Mouse (Mus musculus): ENCODE data around the gene Ctrl. TPM values are rescaled to one million over a fixed set of nuclear protein-coding genes. Genes with fewer than 3 reads are reported as not detected.

Ctrl gene
- polyA plus RNA-seq (2012; rRNA removed), result 8.4 and 9.0 TPM in 2 replicates

DNA sequence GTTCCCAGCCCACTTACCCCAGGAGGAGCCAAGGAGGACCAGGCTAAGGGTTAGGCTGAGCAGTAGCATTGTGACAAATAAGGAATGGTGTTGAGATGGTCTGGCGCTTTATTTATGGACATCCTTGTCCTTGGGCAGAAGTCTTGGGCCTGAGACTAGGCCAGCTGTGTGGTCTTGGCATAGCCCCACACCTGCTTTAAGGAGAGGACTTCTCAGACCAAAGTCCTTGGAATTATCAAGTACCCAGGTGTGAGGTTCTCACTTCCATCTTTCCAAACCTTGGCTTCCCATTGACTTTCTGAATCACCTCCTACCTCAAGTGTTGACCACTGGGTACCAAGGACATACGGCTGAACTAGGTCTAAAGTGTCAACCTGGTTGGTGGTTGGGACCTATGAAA lies at the start of gene Ctrl:
Gene Ctrl, minus strand, starts transcription at position 101 of the 400 bp plus-strand sequence.

DNA sequence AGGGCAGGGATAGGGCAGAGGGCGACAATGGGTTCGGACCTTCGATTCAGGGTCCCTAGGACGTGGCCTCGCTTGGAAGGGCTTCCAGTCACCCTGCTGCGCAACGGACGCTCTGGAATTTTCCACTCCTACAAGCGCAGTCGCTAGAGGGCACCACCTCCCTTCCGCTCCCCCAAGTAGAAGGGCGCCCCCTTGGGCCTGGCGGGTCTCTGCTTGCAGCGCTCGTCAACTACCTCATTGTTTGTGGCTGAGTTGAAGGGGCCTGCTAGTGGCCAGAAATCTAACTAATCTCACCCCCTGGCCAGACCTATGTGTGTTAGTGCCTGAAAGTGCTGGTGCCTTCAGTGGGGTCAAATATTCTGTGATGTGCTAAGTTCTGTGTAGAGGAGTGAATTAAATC lies 45.7 kb upstream of the Ctrl start, which contains the start of gene Dpep3:
Gene Dpep3, minus strand, starts transcription at position 105 of the 400 bp plus-strand sequence.

DNA sequence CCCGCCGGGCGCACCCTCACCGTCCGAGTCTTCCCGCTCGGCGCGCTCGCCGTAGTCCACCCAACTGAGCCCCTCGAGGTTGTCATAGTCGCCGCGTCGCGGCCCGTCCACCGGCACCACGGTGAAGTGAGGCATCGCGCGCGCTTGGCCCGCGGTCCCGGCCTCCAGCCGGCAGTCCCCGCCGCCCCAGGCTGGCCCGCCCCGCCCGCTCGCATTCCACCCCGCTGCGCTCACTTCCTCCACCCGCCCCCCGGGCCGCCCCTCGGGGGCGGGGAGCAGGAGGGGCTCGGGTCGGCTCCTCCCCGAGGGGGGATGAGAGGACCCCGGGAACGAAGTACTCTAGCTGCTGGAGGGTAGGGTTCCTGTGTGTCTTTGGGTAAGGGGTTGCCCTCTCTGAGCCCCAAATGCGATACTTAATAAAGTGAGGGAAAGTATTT lies 32.3 kb upstream of the Ctrl start, which contains the start of gene Slc12a4:
Gene Slc12a4, minus strand, starts transcription at position 193 of the 437 bp plus-strand sequence.

DNA sequence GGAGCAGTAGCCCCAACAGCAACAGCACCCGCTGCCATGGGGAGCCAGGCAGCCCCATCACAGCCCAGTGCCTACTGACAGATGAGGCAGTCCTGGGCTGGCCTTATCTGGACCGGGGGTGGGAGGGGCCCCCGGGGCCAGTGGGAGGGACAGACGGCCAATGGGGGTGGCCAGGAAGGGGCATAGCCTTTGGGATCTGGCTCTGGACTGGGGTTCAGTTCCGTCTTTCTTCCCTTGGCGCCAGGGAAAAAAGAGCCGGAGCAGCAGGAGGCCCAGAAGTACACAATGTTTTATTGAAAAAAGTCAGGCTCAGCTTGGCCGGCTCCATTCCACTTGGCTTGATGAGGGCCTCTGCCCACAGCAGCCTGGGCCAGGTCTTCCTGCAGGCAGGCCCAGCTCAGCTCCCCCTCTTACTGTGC lies 9.7 kb upstream of the Ctrl start, which contains the start of gene Lcat:
Gene Lcat, minus strand, starts transcription at position 62 of the 419 bp plus-strand sequence.

DNA sequence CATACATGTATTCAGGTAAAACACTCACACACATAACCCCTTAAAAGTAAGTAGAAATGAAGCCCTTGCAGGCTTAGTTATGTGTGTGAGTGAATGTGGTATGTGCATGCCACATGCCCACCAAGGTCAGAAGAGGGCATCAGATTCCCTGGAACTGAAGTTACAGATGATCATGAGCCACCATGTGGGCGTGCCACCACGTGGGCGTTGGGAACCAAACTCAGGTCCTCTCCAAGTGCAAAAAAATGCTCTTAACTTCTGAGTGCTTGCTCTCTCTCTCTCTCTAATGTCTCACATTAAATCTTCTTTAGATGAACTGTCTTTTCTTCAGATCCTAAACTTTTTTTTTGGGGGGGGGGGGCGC lies 4.6 kb upstream of the Ctrl start, which contains the start of gene Psmb10:
Gene Psmb10, minus strand, starts transcription at position 139 of the 364 bp plus-strand sequence.

DNA sequence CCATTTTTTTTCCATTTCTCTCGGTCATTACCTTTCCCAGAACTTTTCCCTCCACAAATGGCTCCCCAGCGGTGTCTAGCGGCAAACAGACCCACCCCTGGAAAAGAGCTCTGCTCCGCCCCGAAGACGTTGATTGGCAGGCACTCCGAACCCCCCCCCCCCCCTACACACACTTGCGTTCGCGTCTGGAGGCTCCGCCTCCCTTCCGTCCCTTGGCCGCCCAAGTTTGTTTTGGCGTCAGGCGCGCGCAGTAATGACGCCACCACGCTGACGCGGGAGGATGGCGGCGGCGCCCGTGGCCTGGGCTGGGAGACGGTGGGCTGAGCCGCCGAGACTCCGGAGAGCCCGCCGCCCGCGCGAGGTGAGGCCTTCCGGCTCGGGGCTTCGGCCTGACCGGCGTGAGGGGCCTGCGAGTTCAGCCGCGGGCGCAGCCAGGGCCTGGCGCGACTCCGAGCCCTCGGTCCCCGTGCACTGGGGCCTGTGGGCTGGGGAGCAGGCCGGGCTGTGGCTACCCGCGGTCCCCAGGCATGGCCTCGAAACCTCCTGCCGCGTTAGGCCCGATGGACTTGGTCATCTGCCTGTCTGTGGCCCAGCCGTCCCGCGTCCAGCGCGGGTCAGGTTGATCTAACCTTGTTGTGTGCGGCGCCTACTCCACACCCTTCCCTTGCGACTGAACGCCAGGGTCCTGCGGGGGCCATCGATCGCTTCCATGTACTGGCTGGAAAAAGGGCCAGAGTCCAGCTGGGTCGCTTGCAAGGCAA lies 33.3 kb downstream of the Ctrl start, which contains the start of gene Pskh1:
Gene Pskh1, plus strand, starts transcription at position 262 of the 761 bp plus-strand sequence.

DNA sequence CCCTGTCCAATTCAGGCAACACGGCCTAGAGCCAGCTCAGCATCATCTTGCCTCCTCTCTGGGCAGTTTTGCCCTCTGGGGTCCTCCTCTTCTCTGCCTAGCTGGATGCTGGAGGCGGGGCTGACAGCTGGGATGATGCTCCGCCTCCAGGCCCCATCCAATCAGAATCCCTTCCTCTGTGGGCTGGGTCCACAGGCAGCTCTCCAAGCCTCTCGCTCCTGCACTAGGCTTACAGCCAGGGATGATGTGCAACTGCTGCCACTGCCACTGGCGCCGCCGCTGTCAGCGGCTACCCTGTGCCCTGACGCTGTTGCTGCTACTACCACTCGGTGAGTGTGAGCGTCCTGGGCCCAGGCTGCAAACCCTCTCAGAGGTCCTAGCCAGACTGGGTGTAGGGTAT lies 40.3 kb downstream of the Ctrl start, which contains the start of gene Nrn1l:
Gene Nrn1l, plus strand, starts transcription at position 229 of the 400 bp plus-strand sequence.

Other genes starting within 250 kb of the Ctrl start
- gene Carmil2, start 247.6 kb downstream of the Ctrl start, polyA plus RNA-seq (2012; rRNA removed), result 21.1 TPM in 2 replicates
- gene Acd, start 232.8 kb downstream of the Ctrl start, polyA plus RNA-seq (2012; rRNA removed), result 53.7 and 57.3 TPM in 2 replicates
- 50.9 and 51.0 TPM in 2 replicates for gene Pard6a, start 232.7 kb downstream of the Ctrl start, polyA plus RNA-seq (2012; rRNA removed)
- gene 4933405L10Rik, start 226.2 kb downstream of the Ctrl start, polyA plus RNA-seq (2012; rRNA removed), result 0.12 and 0.31 TPM in 2 replicates
- 22.4 and 25.1 TPM in 2 replicates for gene Enkd1, start 225.7 kb downstream of the Ctrl start, polyA plus RNA-seq (2012; rRNA removed)
- 51.6 and 57.3 TPM in 2 replicates for gene Gfod2, start 175.2 kb downstream of the Ctrl start, polyA plus RNA-seq (2012; rRNA removed)
- gene Ranbp10, start 106.5 kb downstream of the Ctrl start, polyA plus RNA-seq (2012; rRNA removed), result 28.2 and 30.4 TPM in 2 replicates
- gene Tsnaxip1, start 106.1 kb downstream of the Ctrl start, polyA plus RNA-seq (2012; rRNA removed), result 0.36 and 0.80 TPM in 2 replicates
- gene Cenpt, start 80.6 kb downstream of the Ctrl start, polyA plus RNA-seq (2012; rRNA removed), result 81.1 and 83.5 TPM in 2 replicates
- 59.8 and 61.2 TPM in 2 replicates for gene Thap11, start 78.7 kb downstream of the Ctrl start, polyA plus RNA-seq (2012; rRNA removed)
- 148 and 151 TPM in 2 replicates for gene Nutf2, start 73.3 kb downstream of the Ctrl start, polyA plus RNA-seq (2012; rRNA removed)
- 62.0 and 67.9 TPM in 2 replicates for gene Edc4, start 53.0 kb downstream of the Ctrl start, polyA plus RNA-seq (2012; rRNA removed)
- 1.1 and 1.2 TPM in 2 replicates for gene Nrn1l, start 40.3 kb downstream of the Ctrl start, polyA plus RNA-seq (2012; rRNA removed)
- 14.1 and 14.4 TPM in 2 replicates for gene Pskh1, start 33.4 kb downstream of the Ctrl start, polyA plus RNA-seq (2012; rRNA removed)
- 70.5 and 78.9 TPM in 2 replicates for gene Psmb10, start 4.6 kb upstream of the Ctrl start, polyA plus RNA-seq (2012; rRNA removed)
- gene Lcat, start 9.5 kb upstream of the Ctrl start, polyA plus RNA-seq (2012; rRNA removed), result 4.7 and 6.6 TPM in 2 replicates
- 18.2 and 18.9 TPM in 2 replicates for gene Slc12a4, start 32.2 kb upstream of the Ctrl start, polyA plus RNA-seq (2012; rRNA removed)
- gene Dpep3, start 45.6 kb upstream of the Ctrl start, polyA plus RNA-seq (2012; rRNA removed), result not detected in 2 replicates
- 29.5 and 29.7 TPM in 2 replicates for gene Dus2, start 57.5 kb upstream of the Ctrl start, polyA plus RNA-seq (2012; rRNA removed)
- not detected in 2 replicates for gene Dpep2nb, start 72.1 kb upstream of the Ctrl start, polyA plus RNA-seq (2012; rRNA removed)
- gene Ddx28, start 78.0 kb upstream of the Ctrl start, polyA plus RNA-seq (2012; rRNA removed), result 13.8 and 13.9 TPM in 2 replicates
- 7.8 and 8.4 TPM in 2 replicates for gene Nfatc3, start 125.0 kb upstream of the Ctrl start, polyA plus RNA-seq (2012; rRNA removed)
- gene Esrp2, start 203.1 kb upstream of the Ctrl start, polyA plus RNA-seq (2012; rRNA removed), result 0.13 and 0.41 TPM in 2 replicates
- gene Pla2g15, start 216.5 kb upstream of the Ctrl start, polyA plus RNA-seq (2012; rRNA removed), result 16.0 and 16.2 TPM in 2 replicates
- 45.3 and 46.0 TPM in 2 replicates for gene Slc7a6, start 235.0 kb upstream of the Ctrl start, polyA plus RNA-seq (2012; rRNA removed)